Mouse (Mus musculus) layer of hippocampus, adult 9-11 months (tissue): Measurements from ENCODE around the gene Ppp6r3.
A peak's percentile ranks its signal among the peaks of the same experiment; 100 is the strongest.

ENCODE experiments used
- DNase-seq: peaks from one replicate; pipeline ENCODE4 v3.0.0; 2022

The Ppp6r3 gene

GRCm38 (mm10) chr19:3428057-3428830 lies 147.3 kb downstream of the Ppp6r3 start:
- DNase-seq, result no peak

DNA sequence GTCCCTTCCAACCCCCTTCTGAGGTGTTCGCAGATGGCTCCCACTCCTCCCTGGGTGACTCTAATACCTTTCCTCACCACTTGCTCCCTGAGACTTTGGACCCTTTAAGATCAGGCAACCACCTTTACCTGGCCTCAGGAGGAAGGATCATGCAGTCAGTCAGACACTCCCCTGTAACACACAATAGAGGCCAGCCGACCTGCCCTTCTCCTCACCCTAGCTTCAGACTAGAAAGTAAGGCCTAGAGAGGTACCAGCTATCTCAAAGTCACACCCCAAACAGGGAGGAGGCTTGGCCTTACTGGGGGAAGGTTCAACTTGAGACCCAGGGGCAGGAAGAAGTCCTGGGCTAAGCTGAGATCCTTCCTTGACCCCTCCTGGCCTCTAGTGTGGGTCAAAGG lies 151.3 kb downstream of the Ppp6r3 start:
- DNase-seq, result no peak

DNA sequence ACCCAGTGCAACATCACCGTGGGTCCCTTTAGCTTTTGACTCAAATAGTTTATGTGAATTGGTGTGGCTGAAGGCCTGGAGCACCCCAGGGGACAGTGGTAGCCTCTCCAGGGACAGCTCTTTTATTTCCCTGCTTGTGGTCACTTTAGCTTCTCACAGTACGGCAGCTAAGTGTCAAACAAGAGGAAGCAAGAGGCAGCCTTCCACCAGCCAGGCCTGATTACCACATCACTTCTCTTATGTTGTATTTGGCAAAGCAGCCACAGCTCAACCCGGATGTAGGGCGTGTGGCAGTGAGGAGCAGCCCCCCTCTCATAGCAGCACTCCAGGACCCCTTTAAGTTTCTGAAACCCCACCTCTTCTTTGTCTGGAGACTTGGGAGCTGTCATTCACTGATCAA lies 152.6 kb downstream of the Ppp6r3 start:
- no peak for DNase-seq

DNA sequence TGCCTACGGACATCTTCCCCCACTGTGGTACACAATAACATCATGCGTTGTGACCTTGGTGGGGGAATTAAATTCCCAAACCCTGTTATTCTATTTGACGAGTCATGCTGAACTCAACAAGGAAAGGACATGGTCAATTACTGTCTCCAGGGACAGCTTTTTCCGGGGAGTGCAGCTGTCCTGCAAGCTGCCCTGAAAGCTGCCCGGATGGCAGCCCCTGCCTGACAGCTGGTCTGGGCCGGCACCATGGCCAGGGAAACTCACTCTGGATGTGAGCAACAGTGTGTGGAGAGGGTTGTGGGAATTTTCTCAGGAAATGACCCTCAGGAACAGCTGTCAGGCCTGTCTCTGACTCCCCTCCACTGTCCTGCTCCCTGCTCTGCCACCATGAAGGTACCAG lies 153.1 kb downstream of the Ppp6r3 start:
- DNase-seq, result no peak

DNA sequence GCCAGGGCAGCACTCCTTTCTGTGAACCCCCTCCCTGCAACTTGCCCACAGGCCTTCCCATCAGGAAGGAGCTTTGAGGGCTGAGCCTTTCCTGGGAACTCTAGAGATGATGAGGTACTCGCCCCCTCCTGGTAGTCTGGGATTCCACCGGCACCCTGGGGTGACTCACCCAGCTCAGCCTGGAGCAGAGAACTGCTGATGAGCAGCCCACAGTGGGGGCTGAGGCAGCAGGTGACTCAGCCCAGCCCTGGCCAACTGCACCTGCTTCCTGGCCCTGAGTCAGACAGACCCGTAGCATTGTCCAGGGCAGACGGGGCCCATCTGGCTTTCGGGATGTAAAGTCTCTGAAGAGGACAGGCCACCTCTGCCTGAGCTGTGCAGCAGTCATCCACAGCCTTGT lies 156.3 kb downstream of the Ppp6r3 start:
- DNase-seq, result peak; percentile 42

DNA sequence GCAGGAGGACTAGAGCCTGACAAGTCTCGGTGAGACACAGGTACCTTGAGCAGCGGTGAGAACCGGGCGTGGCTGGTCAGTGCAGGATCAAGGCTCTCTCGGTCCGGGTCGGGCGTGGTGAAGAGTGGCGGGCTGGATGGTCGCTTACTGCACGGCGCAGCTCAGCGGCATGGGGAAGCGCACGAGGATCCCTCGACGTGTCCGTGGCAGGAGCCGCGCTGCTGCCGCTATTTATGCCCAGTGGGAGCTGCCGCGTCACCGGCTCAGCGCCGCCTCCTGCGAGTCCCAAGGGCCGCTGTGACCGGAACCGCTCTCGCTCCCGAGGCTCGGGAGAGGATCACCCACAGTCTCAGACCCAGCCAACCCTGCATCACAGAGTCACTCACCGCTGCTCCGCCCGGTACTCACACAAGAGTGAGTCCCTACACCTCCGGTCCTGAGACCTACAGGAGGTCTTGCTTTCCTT lies 161.2 kb downstream of the Ppp6r3 start, which contains the start of gene Gal:
TSS of gene Gal (minus strand) at position 277 of the 466 bp plus-strand sequence.
- no peak for DNase-seq

- no peak for DNase-seq
Observed at GRCm38 (mm10) chr19:3405531-3406281, 169.8 kb downstream of the Ppp6r3 start.
